Comparison of ENCODE assay signal across 8 mouse cellular contexts in the genomic region with DNA sequence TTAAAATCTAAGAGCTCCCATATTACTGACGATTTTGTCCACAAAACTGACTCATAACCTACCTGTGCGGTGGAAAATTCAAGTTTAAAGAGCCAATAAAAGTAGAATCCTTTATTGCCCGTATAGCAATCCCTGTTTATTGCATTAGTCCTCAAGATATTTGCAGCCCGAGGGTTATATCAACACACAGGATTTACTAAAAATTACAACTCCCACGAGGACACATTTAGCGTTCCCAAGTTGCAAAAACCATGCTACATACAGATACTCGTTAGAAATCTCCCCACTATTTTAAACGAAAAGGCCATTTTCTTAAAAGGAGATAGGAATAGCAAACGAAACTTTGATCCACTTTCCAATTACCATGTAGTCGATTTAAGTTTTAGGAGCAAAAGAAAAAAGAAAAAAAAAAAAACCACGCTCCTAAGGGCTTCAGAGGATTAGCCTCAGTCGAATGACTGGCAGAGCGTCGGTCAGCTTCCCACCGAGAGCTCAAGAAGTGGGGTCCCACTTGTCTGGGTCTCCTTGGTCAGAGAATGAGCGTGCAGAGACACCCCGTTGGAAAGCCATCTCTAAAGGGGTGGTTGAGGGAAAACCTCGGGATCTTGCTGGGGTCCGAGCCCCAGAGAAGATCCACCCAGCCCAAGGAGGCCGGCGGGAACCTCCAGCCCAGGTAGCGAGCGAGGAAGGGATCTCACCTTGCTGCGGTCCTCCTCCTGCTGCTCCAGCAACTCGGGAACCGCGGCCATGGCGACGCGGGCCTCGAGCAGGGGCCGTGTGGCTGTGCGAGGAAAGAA. TPM values are rescaled to one million over a fixed set of nuclear protein-coding genes. Genes with fewer than 3 reads are reported as not detected.
DNase-seq lines count a peak whose midpoint lies in the region; ATAC-seq and TF ChIP-seq lines count a peak whose summit lies in the region.

No protein-coding gene starts in this region.

- no peak for TF ChIP-seq POLR2A in thymus, adult 2 months (IDR thresholded peaks at IDR 0.05; ENCODE audit: control insufficient read depth, extremely low read depth, insufficient read depth, low read length, poor library complexity)

- H3K4me1 ChIP-seq in thymus, adult 2 months (replicated peaks; ENCODE audit: control insufficient read depth, insufficient read depth, low read length) = peaks cover 15% of the 10 kb centered on the region
- H3K4me1 ChIP-seq in liver, embryonic 11.5 days (replicated peaks; ENCODE audit: control insufficient read depth, insufficient read depth, low read length) = peaks cover 40% of the 10 kb centered on the region

- ATAC-seq in cerebellum, adult (ENCODE audit: insufficient number of reproducible peaks, low FRiP score, low TSS enrichment) = peak; percentile 16; the same call in 1 of the 2 replicates
- ATAC-seq in liver, embryonic 11.5 days (replicated peaks; ENCODE audit: low FRiP score) = no peak; the same call in 1 of the 2 replicates

- peak overlapping the region; percentile 89 for H3K4me2 ChIP-seq in liver, embryonic 11.5 days

- peak overlapping the region; percentile 69 for H3K4me3 ChIP-seq in thymus, adult 2 months (ENCODE audit: control insufficient read depth, insufficient read depth, low read length)
- H3K4me3 ChIP-seq in liver, embryonic 11.5 days (ENCODE audit: low read depth, low read length) = peak overlapping the region; percentile 72

- H3K27ac ChIP-seq in thymus, adult 2 months (ENCODE audit: control insufficient read depth, insufficient read depth, low read length) = peak overlapping the region; percentile 37
- peak overlapping the region; percentile 93 for H3K27ac ChIP-seq in liver, embryonic 11.5 days (ENCODE audit: low read depth, low read length)

- H3K27me3 ChIP-seq in thymus, adult 2 months (ENCODE audit: control insufficient read depth, insufficient read depth, low read length) = no peaks in the 10 kb centered on the region
- no peaks in the 10 kb centered on the region for H3K27me3 ChIP-seq in liver, embryonic 11.5 days (replicated peaks; ENCODE audit: control insufficient read depth, insufficient read depth, low read length)

- H3K9ac ChIP-seq in liver, embryonic 11.5 days (ENCODE audit: low read depth, low read length) = peak overlapping the region; percentile 87

- DNase-seq in cerebellum, postnatal 14 days = no peak
- no peak for DNase-seq in thymus, adult 2 months
- no peak for DNase-seq in thymus, postnatal 14 days
- no peak for DNase-seq in liver, embryonic 11.5 days (ENCODE audit: low spot score)
- no peak for DNase-seq in B cell, adult 2 months
- no peak for DNase-seq in right cerebral cortex, adult 2 months (ENCODE audit: low spot score in 2 of 2)
- DNase-seq in thymus, postnatal 10 days (ENCODE audit: low spot score in 2 of 2) = no peak

- no peak for TF ChIP-seq CTCF in thymus, adult 2 months (IDR thresholded peaks at IDR 0.05; ENCODE audit: borderline replicate concordance, control insufficient read depth, extremely low read depth, insufficient read depth, low read length, poor library complexity)

- no peaks in the 10 kb centered on the region for H3K9me3 ChIP-seq in liver, embryonic 11.5 days (ENCODE audit: control insufficient read depth, low read length)

- H3K36me3 ChIP-seq in thymus, adult 2 months (ENCODE audit: control insufficient read depth, insufficient read depth, low read length) = no peaks in the 10 kb centered on the region
- peaks cover 4% of the 10 kb centered on the region; the same call in 1 of the 2 replicates for H3K36me3 ChIP-seq in liver, embryonic 11.5 days (ENCODE audit: control insufficient read depth, insufficient read depth, low read length)

- under 1% methylated on average over 32 of the region's 33 CpGs for WGBS in thymus, adult 2 months
- under 1% methylated on average over 33 of the region's 33 CpGs for WGBS in liver, embryonic 11.5 days

RNA-seq across cellular contexts. Expression of gene Mgme1, which starts 0.6 kb away (rescaled TPM):
- 4.7 and 5.4 TPM in 2 replicates for polyA plus RNA-seq in thymus, adult 2 months (2012; rRNA removed)
- polyA plus RNA-seq in liver, embryonic 11.5 days (2014; fragmentation: Nextera tagmentation; extraction: Ambion mirVana) = 26.0 and 26.6 TPM in 2 replicates

RNA-seq across cellular contexts. Expression of gene Snx5, which starts 0.8 kb away (rescaled TPM):
- 71.0 and 73.5 TPM in 2 replicates for polyA plus RNA-seq in thymus, adult 2 months (2012; rRNA removed)
- 168 and 171 TPM in 2 replicates for polyA plus RNA-seq in liver, embryonic 11.5 days (2014; fragmentation: Nextera tagmentation; extraction: Ambion mirVana)
